8 mouse cellular contexts compared by ENCODE assay signal in the genomic region with DNA sequence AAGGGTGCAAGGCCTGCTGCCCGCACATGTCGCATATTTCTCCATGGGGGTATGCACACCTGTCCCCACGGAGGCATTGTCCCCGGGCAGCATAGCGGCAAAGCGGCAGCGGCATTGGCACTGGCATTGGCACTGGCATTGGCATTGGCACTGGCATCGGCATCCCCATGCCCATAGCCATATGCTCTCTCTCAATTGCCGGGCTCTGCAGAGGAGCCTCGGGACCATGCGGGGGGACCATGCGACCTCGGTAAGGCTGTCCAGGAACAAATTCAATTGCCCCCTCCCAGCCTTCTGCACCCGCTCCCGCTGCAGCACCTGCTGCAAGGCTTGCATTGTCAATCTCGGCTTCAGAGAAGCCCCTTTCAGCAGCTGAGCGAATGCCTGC. TPM values are rescaled to one million over a fixed set of nuclear protein-coding genes. Genes with fewer than 3 reads are reported as not detected.
DNase-seq lines count a peak whose midpoint lies in the region; ATAC-seq and TF ChIP-seq lines count a peak whose summit lies in the region.

No protein-coding gene starts in this region.

- H3K4me2 ChIP-seq in neural tube, embryonic 11.5 days (ENCODE audit: low read depth): peak overlapping the region; percentile 64
- peak overlapping the region; percentile 62 for H3K4me2 ChIP-seq in limb, embryonic 14.5 days (replicated peaks; ENCODE audit: low read depth, low read length, severe bottlenecking)
- peak overlapping the region; percentile 51 for H3K4me2 ChIP-seq in stomach, embryonic 14.5 days (replicated peaks; ENCODE audit: low read depth, low read length)

- ATAC-seq in neural tube, embryonic 11.5 days (ENCODE audit: insufficient read depth, low FRiP score, low TSS enrichment): peak; percentile 1; the same call in 1 of the 2 replicates
- ATAC-seq in limb, embryonic 14.5 days (ENCODE audit: low FRiP score, low read depth): 0 out of 2 replicates have a peak, but pooled peaks have one; percentile 7
- ATAC-seq in stomach, embryonic 14.5 days (ENCODE audit: insufficient number of reproducible peaks, insufficient read depth, low FRiP score, low read depth): no peak

- TF ChIP-seq POLR2A in cerebellum, adult 2 months (IDR thresholded peaks at IDR 0.05; ENCODE audit: borderline replicate concordance, insufficient read depth, low read length): no peak
- TF ChIP-seq POLR2A in limb, embryonic 14.5 days (IDR thresholded peaks at IDR 0.05; ENCODE audit: borderline replicate concordance, extremely low read depth, insufficient read depth, insufficient read length): no peak

- H3K27ac ChIP-seq in cerebellum, adult 2 months (ENCODE audit: insufficient read depth, low read length): no peak overlapping the region
- H3K27ac ChIP-seq in neural tube, embryonic 11.5 days (ENCODE audit: low read depth, low read length): peak overlapping the region; percentile 87
- H3K27ac ChIP-seq in limb, embryonic 14.5 days (replicated peaks; ENCODE audit: low read depth, low read length): no peak overlapping the region
- H3K27ac ChIP-seq in stomach, embryonic 14.5 days (ENCODE audit: low read length): no peak overlapping the region

- H3K9ac ChIP-seq in neural tube, embryonic 11.5 days (ENCODE audit: low read length): peak overlapping the region; percentile 92
- peak overlapping the region; percentile 75 for H3K9ac ChIP-seq in limb, embryonic 14.5 days (ENCODE audit: low read depth, low read length, severe bottlenecking)
- H3K9ac ChIP-seq in stomach, embryonic 14.5 days (replicated peaks; ENCODE audit: low read depth, low read length): peak overlapping the region; percentile 62; the same call in 1 of the 2 replicates

- peak; percentile 21 to 31 for DNase-seq in cerebellum, adult 2 months
- no peak for DNase-seq in cerebellum, postnatal 10 days
- no peak for DNase-seq in neural tube, embryonic 11.5 days (ENCODE audit: low spot score)
- DNase-seq in neural tube, embryonic 10.5 days (ENCODE audit: extremely low spot score, low spot score): no peak
- DNase-seq in limb, embryonic 14.5 days (ENCODE audit: low spot score): no peak
- DNase-seq in right cerebral cortex, postnatal 10 days (ENCODE audit: low spot score in 2 of 2): no peak
- no peak for DNase-seq in layer of hippocampus, adult 9-10 months (ENCODE audit: low spot score)

- 41% methylated on average over 17 of the region's 17 CpGs for WGBS in cerebellum, adult 2 months
- WGBS in neural tube, embryonic 11.5 days: 52% methylated on average over 17 of the region's 17 CpGs
- WGBS in limb, embryonic 14.5 days: 67% methylated on average over 17 of the region's 17 CpGs
- 59% methylated on average over 17 of the region's 17 CpGs for WGBS in stomach, embryonic 14.5 days

- H3K9me3 ChIP-seq in neural tube, embryonic 11.5 days (ENCODE audit: control insufficient read depth, low read length): no peaks in the 10 kb centered on the region
- 0 out of 2 replicates have a peak, but pooled peaks cover 8% of the 10 kb centered on the region for H3K9me3 ChIP-seq in limb, embryonic 14.5 days (ENCODE audit: control insufficient read depth, low read length)
- no peaks in the 10 kb centered on the region for H3K9me3 ChIP-seq in stomach, embryonic 14.5 days (ENCODE audit: control insufficient read depth, low read depth, low read length)

- no peaks in the 10 kb centered on the region; the same call in 1 of the 2 replicates for H3K27me3 ChIP-seq in cerebellum, adult 2 months (ENCODE audit: control insufficient read depth, insufficient read depth, low read length)
- H3K27me3 ChIP-seq in neural tube, embryonic 11.5 days (ENCODE audit: control insufficient read depth, insufficient read depth, low read length): no peaks in the 10 kb centered on the region
- no peaks in the 10 kb centered on the region for H3K27me3 ChIP-seq in limb, embryonic 14.5 days (ENCODE audit: control insufficient read depth, insufficient read depth, low read length)
- H3K27me3 ChIP-seq in stomach, embryonic 14.5 days (ENCODE audit: control insufficient read depth, insufficient read depth, low read length): no peaks in the 10 kb centered on the region

- H3K36me3 ChIP-seq in neural tube, embryonic 11.5 days (ENCODE audit: control insufficient read depth, insufficient read depth, low read length): no peaks in the 10 kb centered on the region
- no peaks in the 10 kb centered on the region for H3K36me3 ChIP-seq in limb, embryonic 14.5 days (ENCODE audit: control insufficient read depth, insufficient read depth, low read length)
- H3K36me3 ChIP-seq in stomach, embryonic 14.5 days (ENCODE audit: control insufficient read depth, insufficient read depth, low read length): no peaks in the 10 kb centered on the region

- no peak for TF ChIP-seq CTCF in cerebellum, adult 2 months (IDR thresholded peaks at IDR 0.05; ENCODE audit: borderline replicate concordance, insufficient read depth, low read depth, low read length)

- H3K4me1 ChIP-seq in cerebellum, adult 2 months (ENCODE audit: control insufficient read depth, insufficient read depth, low read length): no peaks in the 10 kb centered on the region
- H3K4me1 ChIP-seq in neural tube, embryonic 11.5 days (ENCODE audit: control insufficient read depth, insufficient read depth, low read length): no peaks in the 10 kb centered on the region
- peaks cover 3% of the 10 kb centered on the region; the same call in 1 of the 2 replicates for H3K4me1 ChIP-seq in limb, embryonic 14.5 days (ENCODE audit: control insufficient read depth, insufficient read depth, low read length)
- no peaks in the 10 kb centered on the region for H3K4me1 ChIP-seq in stomach, embryonic 14.5 days (ENCODE audit: control insufficient read depth, insufficient read depth, low read length)

- H3K4me3 ChIP-seq in cerebellum, adult 2 months (replicated peaks; ENCODE audit: insufficient read depth, low read depth, low read length): peak overlapping the region; percentile 55
- peak overlapping the region; percentile 73 for H3K4me3 ChIP-seq in neural tube, embryonic 11.5 days (ENCODE audit: low read depth, low read length)
- H3K4me3 ChIP-seq in limb, embryonic 14.5 days (replicated peaks; ENCODE audit: low read length): peak overlapping the region; percentile 72
- peak overlapping the region; percentile 66 for H3K4me3 ChIP-seq in stomach, embryonic 14.5 days (ENCODE audit: low read depth, low read length)

RNA-seq across cellular contexts. Expression of a gene that starts 0.8 kb away (rescaled TPM):
- 6.7 and 6.9 TPM in 2 replicates for polyA plus RNA-seq in cerebellum, adult 2 months (2012; rRNA removed)
- 12.7 and 13.2 TPM in 2 replicates for polyA plus RNA-seq in neural tube, embryonic 11.5 days (2014; fragmentation: Nextera tagmentation; extraction: Ambion mirVana)
- 7.4 and 7.7 TPM in 2 replicates for polyA plus RNA-seq in limb, embryonic 14.5 days (2012; rRNA removed)
- 6.5 and 6.8 TPM in 2 replicates for polyA plus RNA-seq in limb, embryonic 14.5 days (2014; fragmentation: Nextera tagmentation; extraction: Ambion mirVana)
- polyA plus RNA-seq in stomach, embryonic 14.5 days (2014; fragmentation: Nextera tagmentation; extraction: Ambion mirVana): 6.2 and 8.6 TPM in 2 replicates

RNA-seq across cellular contexts. Expression of a gene that starts 42.3 kb away (rescaled TPM):
- polyA plus RNA-seq in cerebellum, adult 2 months (2012; rRNA removed): 1.9 and 2.0 TPM in 2 replicates
- polyA plus RNA-seq in neural tube, embryonic 11.5 days (2014; fragmentation: Nextera tagmentation; extraction: Ambion mirVana): 6.0 and 7.5 TPM in 2 replicates
- 35.7 and 49.9 TPM in 2 replicates for polyA plus RNA-seq in limb, embryonic 14.5 days (2012; rRNA removed)
- polyA plus RNA-seq in limb, embryonic 14.5 days (2014; fragmentation: Nextera tagmentation; extraction: Ambion mirVana): 5.5 and 7.2 TPM in 2 replicates
- 1.9 and 2.6 TPM in 2 replicates for polyA plus RNA-seq in stomach, embryonic 14.5 days (2014; fragmentation: Nextera tagmentation; extraction: Ambion mirVana)

RNA-seq across cellular contexts. Expression of a gene that starts 45.2 kb away (rescaled TPM):
- 0.16 and 0.21 TPM in 2 replicates for polyA plus RNA-seq in cerebellum, adult 2 months (2012; rRNA removed)
- polyA plus RNA-seq in neural tube, embryonic 11.5 days (2014; fragmentation: Nextera tagmentation; extraction: Ambion mirVana): 61.6 and 63.7 TPM in 2 replicates
- 12.3 and 15.7 TPM in 2 replicates for polyA plus RNA-seq in limb, embryonic 14.5 days (2012; rRNA removed)
- polyA plus RNA-seq in limb, embryonic 14.5 days (2014; fragmentation: Nextera tagmentation; extraction: Ambion mirVana): 27.4 and 29.7 TPM in 2 replicates
- 30.7 and 34.4 TPM in 2 replicates for polyA plus RNA-seq in stomach, embryonic 14.5 days (2014; fragmentation: Nextera tagmentation; extraction: Ambion mirVana)

Comparison
In these comparisons a context has a peak if more than half of its experiments do, and no peak if none do; other contexts are left out.
1. DNase-seq: peak in cerebellum, adult 2 months (2 of 2); none in cerebellum, postnatal 10 days (0 of 2), neural tube, embryonic 11.5 days (single experiment), neural tube, embryonic 10.5 days (single experiment), limb, embryonic 14.5 days (single experiment), right cerebral cortex, postnatal 10 days (0 of 2) and layer of hippocampus, adult 9-10 months (single experiment).
2. RNA of a gene that starts 45.2 kb away (polyA plus RNA-seq): 61.6 to 63.7 TPM in neural tube, embryonic 11.5 days, 30.7 to 34.4 TPM in stomach, embryonic 14.5 days and 12.3 to 29.7 TPM in limb, embryonic 14.5 days; 0.16 to 0.21 TPM in cerebellum, adult 2 months; every median in the first group is over 10 times any median in the second.
3. Peak in every context shown above with its lines, with median percentiles within 50 percentile points of each other: H3K4me3 ChIP-seq, H3K4me2 ChIP-seq and H3K9ac ChIP-seq.